Mouse (Mus musculus) CH12F3 (cell line): Measurements from ENCODE around the gene Olfr1089.

Experiments
- in situ Hi-C: fragments of 300-500 bp; cut with MboI; formaldehyde crosslinking; loops from 2 replicates; pipeline ENCODE4 v1.14.3; 2020; ENCODE audit warnings: low sequenced_read_pairs

Olfr1089 gene

GRCm38 (mm10) chr2:86733601-86734000 is at the start of gene Olfr1089:
Gene Olfr1089, minus strand, starts transcription at chr2:86733701.
- in situ Hi-C loops, result no loop called here

GRCm38 (mm10) chr2:86782179-86782578 is 48.7 kb upstream of the Olfr1089 start, which contains the start of gene Olfr1093:
Gene Olfr1093, plus strand, starts transcription at chr2:86782479.
- in situ Hi-C loops, result no loop called here

DNA sequence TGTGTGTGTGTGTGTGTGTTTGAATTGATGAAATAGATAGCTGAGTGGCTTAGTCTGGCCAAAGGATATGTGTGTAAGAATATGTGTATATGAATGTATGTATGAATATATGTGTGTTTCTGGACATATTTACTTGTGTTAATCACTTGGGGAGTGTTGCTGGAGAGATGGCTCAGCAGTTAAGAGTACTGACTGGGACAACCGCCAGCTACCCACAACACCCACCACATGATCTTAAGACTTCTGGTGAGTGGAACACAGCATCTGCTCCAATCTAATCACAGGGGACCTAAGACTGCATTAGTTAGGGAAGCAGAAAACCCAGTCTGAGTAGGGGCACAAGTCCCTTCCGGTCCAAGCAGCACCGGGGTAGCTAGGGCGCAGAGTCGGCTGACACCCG is 27.5 kb upstream of the Olfr1089 start:
- in situ Hi-C loops, result no loop called here

DNA sequence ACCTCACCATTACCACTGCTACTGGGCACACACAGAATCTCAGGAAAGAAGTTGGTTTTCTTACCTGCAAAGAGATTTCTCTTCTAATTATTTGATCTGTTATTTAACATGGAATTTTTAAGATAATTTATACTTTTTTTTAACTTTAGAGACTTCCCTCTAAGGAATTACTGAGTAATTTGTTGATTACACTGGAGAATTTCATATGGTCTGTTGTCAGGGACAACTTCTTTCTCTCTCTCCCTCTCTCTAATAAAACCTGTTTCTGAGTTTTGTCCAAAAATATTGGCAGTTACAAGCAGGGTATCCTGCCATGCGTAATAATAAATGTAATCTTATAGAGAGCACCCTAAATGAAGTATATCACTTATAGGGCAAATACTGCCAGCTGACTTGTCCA is 25.4 kb upstream of the Olfr1089 start, which contains the start of gene Olfr1090:
Gene Olfr1090 (minus strand): TSS at position 101 of the 400 bp plus-strand sequence.
- in situ Hi-C loops, result no loop called here

DNA sequence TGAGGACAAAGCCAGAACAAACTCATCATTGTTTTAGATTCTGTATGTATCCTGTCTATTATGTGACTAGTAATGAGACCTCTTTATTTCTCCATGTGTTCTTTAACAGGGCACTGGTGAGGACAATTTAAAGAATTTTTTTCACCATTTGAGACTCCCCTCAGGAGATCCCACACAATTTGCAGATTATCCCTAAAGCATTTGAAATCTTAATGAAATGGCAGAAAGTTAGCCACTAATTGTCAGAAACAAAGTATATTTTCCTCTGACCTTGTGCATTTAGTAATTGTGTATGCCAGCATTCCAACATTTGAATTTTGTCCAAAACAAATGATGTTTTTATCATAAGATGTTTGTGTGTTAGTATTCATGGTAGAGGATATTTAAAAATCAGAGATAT is 35.2 kb downstream of the Olfr1089 start, which contains the start of gene Olfr1087:
Gene Olfr1087 (minus strand): TSS at position 101 of the 400 bp plus-strand sequence.
- in situ Hi-C loops, result no loop called here
